Mouse (Mus musculus): Measurements from ENCODE around the gene Ssh1.

GRCm38 (mm10) chr5:113974576-113974975, 19.1 kb downstream of the Ssh1 start:
- TF ChIP-seq CTCF (IDR thresholded peaks at IDR 0.05; ENCODE audit: extremely low read depth, insufficient read depth, insufficient read length, insufficient replicate concordance) (no peak), POLR2A (IDR thresholded peaks at IDR 0.05; ENCODE audit: low read depth, low read length) (no peak)

Data from spleen, adult 2 months (tissue).